Mouse (Mus musculus) liver, embryonic 14.5 days (tissue): Measurements from ENCODE around the gene Gm29609. TPM values are rescaled to one million over a fixed set of nuclear protein-coding genes. Genes with fewer than 3 reads are reported as not detected.

ENCODE experiments used
- ATAC-seq: fragments of 200-750 bp; cut with Nextera tagmentation; 2 replicates; pipeline ENCODE4 v1.8.0; 2017; ENCODE audit warnings: moderate number of reproducible peaks, mild to moderate bottlenecking, moderate library complexity; ENCODE audit not compliant: insufficient read depth
- DNase-seq, 3 experiments: peaks; one replicate each; pipeline ENCODE4 v3.0.0-alpha.2; 2012 to 2013; ENCODE audit warnings: low read depth in 3 of 3, low spot score in 3 of 3
- H3K27ac ChIP-seq: fragments of 300-500 bp; sonication (generic); 2 replicates; pipeline ENCODE4 v1.5.1; 2014; ENCODE audit warnings: moderate library complexity, mild to moderate bottlenecking, control low read depth, inconsistent platforms
- H3K27me3 ChIP-seq: fragments of 300-500 bp; sonication (generic); 2 replicates; pipeline ENCODE4 v1.6.1; 2014; ENCODE audit warnings: mild to moderate bottlenecking, low read length, moderate library complexity; ENCODE audit not compliant: control insufficient read depth, insufficient read depth
- H3K36me3 ChIP-seq: fragments of 300-500 bp; sonication (generic); replicated peaks from 2 replicates; pipeline ENCODE4 v1.6.1; 2014; ENCODE audit warnings: low read depth; ENCODE audit not compliant: control insufficient read depth, insufficient read depth
- H3K4me1 ChIP-seq, 2 experiments: fragments of 200-500 bp in 1 of 2; fragments of 300-500 bp in 1 of 2; sonication (generic) in 1 of 2; replicated peaks; 2 replicates each; pipeline ENCODE4 v1.6.1; 2012 to 2014; ENCODE audit warnings: antibody characterized with exemption in 1 of 2, inconsistent platforms in 1 of 2, low read length in 1 of 2; ENCODE audit not compliant: control insufficient read depth in 2 of 2, insufficient read depth in 2 of 2
- H3K4me2 ChIP-seq: fragments of 300-500 bp; sonication (generic); 2 replicates; pipeline ENCODE4 v1.6.1; 2014; ENCODE audit warnings: low read depth, mild to moderate bottlenecking, control low read depth, moderate library complexity
- H3K4me3 ChIP-seq, 2 experiments: fragments of 200-500 bp in 1 of 2; fragments of 300-500 bp in 1 of 2; sonication (generic) in 1 of 2; 2 replicates each; pipeline ENCODE4 v1.5.1; 2012 to 2014; ENCODE audit warnings: low read depth in 2 of 2, low read length in 2 of 2, mild to moderate bottlenecking in 2 of 2, control low read depth in 1 of 2, inconsistent platforms in 1 of 2, moderate library complexity in 1 of 2; ENCODE audit not compliant: insufficient read depth in 1 of 2
- H3K9ac ChIP-seq: fragments of 300-500 bp; sonication (generic); replicated peaks from 2 replicates; pipeline ENCODE4 v1.6.1; 2014; ENCODE audit warnings: mild to moderate bottlenecking, control low read depth, moderate library complexity
- H3K9me3 ChIP-seq: fragments of 300-500 bp; sonication (generic); 2 replicates; pipeline ENCODE4 v1.6.1; 2016; ENCODE audit warnings: low read length, mixed read lengths; ENCODE audit not compliant: control insufficient read depth
- CTCF ChIP-seq: IDR thresholded peaks from 2 replicates; pipeline ENCODE4 v1.5.1; 2016; ENCODE audit warnings: antibody characterized with exemption, low read depth, control low read depth
- EP300 ChIP-seq: IDR thresholded peaks from 2 replicates; pipeline ENCODE4 v1.6.1; 2016; ENCODE audit warnings: antibody characterized with exemption, low read depth
- WGBS: fragments of 180-500 bp; shearing (Covaris S2); extraction: QIAGEN DNeasy Blood & Tissue Kit; methylation state at CpG from one replicate; pipeline ENCODE4 v1.1.7; 2014; ENCODE audit not compliant: insufficient replicate concordance; 5-methylcytosine and 5-hydroxymethylcytosine counted together
- polyA plus RNA-seq, 2 experiments: library from polyadenylated mRNA; depleted of rRNA in 1 of 2; stranded (reverse) in 1 of 2; unstranded in 1 of 2; fragments of >200 nt; fragmentation: Nextera tagmentation in 1 of 2; extraction: Ambion mirVana in 1 of 2; gene quantifications; 2 replicates each; pipeline versions ENCODE4 v1.2.1 to v1.2.3; 2012 to 2014

Gene Gm29609
- polyA plus RNA-seq, 2 experiments, result 0.77 to 0.90 TPM

GRCm38 (mm10) chr5:31137658-31138057, 42.1 kb downstream of the Gm29609 start:
- peaks cover 52% of the 10 kb centered on the region for H3K27me3 ChIP-seq
- TF ChIP-seq CTCF (no peak), EP300 (no peak)
- no peak overlapping the region for H3K9ac ChIP-seq
- no peaks in the 10 kb centered on the region for H3K9me3 ChIP-seq
- no peaks in the 10 kb centered on the region for H3K4me1 ChIP-seq
- DNase-seq (no peak), ATAC-seq (no peak)
- no peak overlapping the region for H3K4me2 ChIP-seq
- WGBS, result 4% methylated on average over 13 of the region's 13 CpGs
- no peak overlapping the region for H3K4me3 ChIP-seq
- H3K27ac ChIP-seq, result no peak overlapping the region
- H3K36me3 ChIP-seq, result no peaks in the 10 kb centered on the region

GRCm38 (mm10) chr5:31136730-31137424, 42.8 kb downstream of the Gm29609 start:
- no peaks in the 10 kb centered on the region for H3K4me1 ChIP-seq
- peaks cover 52% of the 10 kb centered on the region for H3K27me3 ChIP-seq
- H3K9ac ChIP-seq, result no peak overlapping the region
- DNase-seq (no peak), ATAC-seq (no peak)
- H3K4me2 ChIP-seq, result no peak overlapping the region
- H3K27ac ChIP-seq, result no peak overlapping the region
- H3K9me3 ChIP-seq, result no peaks in the 10 kb centered on the region
- H3K4me3 ChIP-seq, result no peak overlapping the region
- 2% methylated on average over 33 of the region's 33 CpGs for WGBS
- TF ChIP-seq EP300 (no peak), CTCF (no peak)
- no peaks in the 10 kb centered on the region for H3K36me3 ChIP-seq

GRCm38 (mm10) chr5:31126050-31126449, 53.7 kb downstream of the Gm29609 start:
- H3K27ac ChIP-seq, result no peak overlapping the region
- peaks cover 3% of the 10 kb centered on the region; the same call in 1 of the 2 replicates for H3K27me3 ChIP-seq
- no peak overlapping the region for H3K4me3 ChIP-seq
- 24% methylated on average over 5 of the region's 5 CpGs for WGBS
- H3K4me1 ChIP-seq, result no peaks in the 10 kb centered on the region
- no peak overlapping the region for H3K4me2 ChIP-seq
- DNase-seq, result no peak
- H3K9ac ChIP-seq, result no peak overlapping the region
- no peaks in the 10 kb centered on the region for H3K36me3 ChIP-seq
- H3K9me3 ChIP-seq, result no peaks in the 10 kb centered on the region
- no peak for ATAC-seq
- TF ChIP-seq CTCF, result no peak
- no peak for TF ChIP-seq EP300

GRCm38 (mm10) chr5:31123481-31123880, 56.2 kb downstream of the Gm29609 start:
- no peak for TF ChIP-seq EP300
- Histone ChIP-seq H3K36me3 (no peaks in the 10 kb centered on the region), H3K4me1 (no peaks in the 10 kb centered on the region), H3K9me3 (no peaks in the 10 kb centered on the region), H3K4me3 (no peak overlapping the region), H3K4me2 (no peak overlapping the region), H3K9ac (no peak overlapping the region), H3K27me3 (no peaks in the 10 kb centered on the region), H3K27ac (no peak overlapping the region)
- ATAC-seq, result no peak
- DNase-seq, result no peak
- 43% methylated on average over 2 of the region's 2 CpGs for WGBS

- H3K27ac ChIP-seq, result no peak overlapping the region
- 33% methylated on average over 8 of the region's 8 CpGs for WGBS
- H3K4me3 ChIP-seq, result no peak overlapping the region
- no peaks in the 10 kb centered on the region for H3K36me3 ChIP-seq
- no peak for ATAC-seq
- no peaks in the 10 kb centered on the region for H3K27me3 ChIP-seq
- no peak for DNase-seq
- TF ChIP-seq EP300, result no peak
- TF ChIP-seq CTCF, result no peak
- H3K9ac ChIP-seq, result no peak overlapping the region
- H3K4me1 ChIP-seq, result no peaks in the 10 kb centered on the region
- no peak overlapping the region for H3K4me2 ChIP-seq
- no peaks in the 10 kb centered on the region for H3K9me3 ChIP-seq
Observed at GRCm38 (mm10) chr5:31121111-31121510, 58.6 kb downstream of the Gm29609 start.
